Mouse (Mus musculus): Measurements from ENCODE around the gene Lrrc8d.

Lrrc8d gene

GRCm38 (mm10) chr5:105829008-105829586, 129.3 kb downstream of the Lrrc8d start:
- in situ Hi-C loops (cut with MboI; ENCODE audit: low pct_unique_long_range_greater_than_20kb in 1 of 2, low sequenced_read_pairs in 2 of 2, unreplicated experiment in 1 of 2), result no loop called here

- in situ Hi-C loops (cut with MboI; ENCODE audit: low pct_unique_long_range_greater_than_20kb in 1 of 2, low sequenced_read_pairs in 2 of 2, unreplicated experiment in 1 of 2), result no loop called here
Observed at GRCm38 (mm10) chr5:105832140-105832539, 132.4 kb downstream of the Lrrc8d start.

GRCm38 (mm10) chr5:105833923-105834322, 134.2 kb downstream of the Lrrc8d start:
- in situ Hi-C loops (cut with MboI; ENCODE audit: low pct_unique_long_range_greater_than_20kb in 1 of 2, low sequenced_read_pairs in 2 of 2, unreplicated experiment in 1 of 2), result no loop called here

- in situ Hi-C loops (cut with MboI; ENCODE audit: low pct_unique_long_range_greater_than_20kb in 1 of 2, low sequenced_read_pairs in 2 of 2, unreplicated experiment in 1 of 2), result no loop called here
Observed at GRCm38 (mm10) chr5:105836006-105836405, 136.2 kb downstream of the Lrrc8d start.

- in situ Hi-C loops (cut with MboI; ENCODE audit: low pct_unique_long_range_greater_than_20kb in 1 of 2, low sequenced_read_pairs in 2 of 2, unreplicated experiment in 1 of 2), result no loop called here
Observed at GRCm38 (mm10) chr5:105839740-105840310, 140.1 kb downstream of the Lrrc8d start.

- in situ Hi-C loops (cut with MboI; ENCODE audit: low pct_unique_long_range_greater_than_20kb in 1 of 2, low sequenced_read_pairs in 2 of 2, unreplicated experiment in 1 of 2), result no loop called here
Observed at GRCm38 (mm10) chr5:105844044-105844753, 144.4 kb downstream of the Lrrc8d start.

GRCm38 (mm10) chr5:105845041-105845440, 145.3 kb downstream of the Lrrc8d start:
- in situ Hi-C loops (cut with MboI; ENCODE audit: low pct_unique_long_range_greater_than_20kb in 1 of 2, low sequenced_read_pairs in 2 of 2, unreplicated experiment in 1 of 2), result no loop called here

- in situ Hi-C loops (cut with MboI; ENCODE audit: low pct_unique_long_range_greater_than_20kb in 1 of 2, low sequenced_read_pairs in 2 of 2, unreplicated experiment in 1 of 2), result no loop called here
Observed at GRCm38 (mm10) chr5:105847726-105848125, 148.0 kb downstream of the Lrrc8d start.

GRCm38 (mm10) chr5:105849222-105849621, 149.5 kb downstream of the Lrrc8d start:
- in situ Hi-C loops (cut with MboI; ENCODE audit: low pct_unique_long_range_greater_than_20kb in 1 of 2, low sequenced_read_pairs in 2 of 2, unreplicated experiment in 1 of 2), result no loop called here

- in situ Hi-C loops (cut with MboI; ENCODE audit: low pct_unique_long_range_greater_than_20kb in 1 of 2, low sequenced_read_pairs in 2 of 2, unreplicated experiment in 1 of 2), result no loop called here
Observed at GRCm38 (mm10) chr5:105849643-105850042, 149.9 kb downstream of the Lrrc8d start.

- in situ Hi-C loops (cut with MboI; ENCODE audit: low pct_unique_long_range_greater_than_20kb in 1 of 2, low sequenced_read_pairs in 2 of 2, unreplicated experiment in 1 of 2), result no loop called here
Observed at GRCm38 (mm10) chr5:105853271-105853670, 153.5 kb downstream of the Lrrc8d start.

- in situ Hi-C loops (cut with MboI; ENCODE audit: low pct_unique_long_range_greater_than_20kb in 1 of 2, low sequenced_read_pairs in 2 of 2, unreplicated experiment in 1 of 2), result no loop called here
Observed at GRCm38 (mm10) chr5:105857486-105857885, 157.7 kb downstream of the Lrrc8d start.

- in situ Hi-C loops (cut with MboI; ENCODE audit: low pct_unique_long_range_greater_than_20kb in 1 of 2, low sequenced_read_pairs in 2 of 2, unreplicated experiment in 1 of 2), result no loop called here
Observed at GRCm38 (mm10) chr5:105858754-105859694, 159.3 kb downstream of the Lrrc8d start.

- in situ Hi-C loops (cut with MboI; ENCODE audit: low pct_unique_long_range_greater_than_20kb in 1 of 2, low sequenced_read_pairs in 2 of 2, unreplicated experiment in 1 of 2), result loop anchor here in 1 of 2 experiments (5.0 to 10.0 kb wide), 2 partner anchors 168 to 445 kb away; partner anchors contain the start of gene Lrrc8b
Observed at GRCm38 (mm10) chr5:105859716-105860460, 160.1 kb downstream of the Lrrc8d start.

- in situ Hi-C loops (cut with MboI; ENCODE audit: low pct_unique_long_range_greater_than_20kb in 1 of 2, low sequenced_read_pairs in 2 of 2, unreplicated experiment in 1 of 2), result loop anchor here in 1 of 2 experiments (5.0 to 10.0 kb wide), 2 partner anchors 168 to 446 kb away; partner anchors contain the start of gene Lrrc8b
Observed at GRCm38 (mm10) chr5:105860461-105860835, 160.7 kb downstream of the Lrrc8d start.

- in situ Hi-C loops (cut with MboI; ENCODE audit: low pct_unique_long_range_greater_than_20kb in 1 of 2, low sequenced_read_pairs in 2 of 2, unreplicated experiment in 1 of 2), result loop anchor here in 1 of 2 experiments (5.0 to 10.0 kb wide), 2 partner anchors 169 to 447 kb away; partner anchors contain the start of gene Lrrc8b
Observed at GRCm38 (mm10) chr5:105861616-105862015, 161.8 kb downstream of the Lrrc8d start.

- in situ Hi-C loops (cut with MboI; ENCODE audit: low pct_unique_long_range_greater_than_20kb in 1 of 2, low sequenced_read_pairs in 2 of 2, unreplicated experiment in 1 of 2), result loop anchor here (5.0 to 10.0 kb wide), 2 partner anchors 173 to 450 kb away; partner anchors contain the start of gene Lrrc8b (in 1 of the 2)
Observed at GRCm38 (mm10) chr5:105865110-105865628, 165.4 kb downstream of the Lrrc8d start.
